Mouse (Mus musculus) adrenal gland, postnatal 25 days (tissue): ENCODE data around the gene Vsig1. TPM values are rescaled to one million over a fixed set of nuclear protein-coding genes. Genes with fewer than 3 reads are reported as not detected.

Source experiments
- total RNA-seq: library from RNA; stranded (reverse); gene quantifications from 2 replicates; pipeline ENCODE4 v1.2.3, GENCODE M21; 2021

The Vsig1 gene
- total RNA-seq, 1 experiment from 2014 or later, result not detected

Other genes starting within 250 kb of the Vsig1 start
- 34.5 and 38.4 TPM in 2 replicates for gene Mid2, start 243.0 kb upstream of the Vsig1 start, total RNA-seq
- not detected in 2 replicates for gene Tex13b, start 94.2 kb upstream of the Vsig1 start, total RNA-seq
- 27.4 and 33.5 TPM in 2 replicates for gene Psmd10, start 49.1 kb downstream of the Vsig1 start, total RNA-seq
- 10.4 and 14.7 TPM in 2 replicates for gene Atg4a, start 49.3 kb downstream of the Vsig1 start, total RNA-seq